20 mouse cellular contexts compared by ENCODE assay signal in genomic region chr13:9426267-9426666, GRCm38 (mm10).
A peak's percentile ranks its signal among the peaks of the same experiment; 100 is the strongest.
DNase-seq lines count a peak whose midpoint lies in the region; ATAC-seq and TF ChIP-seq lines count a peak whose summit lies in the region.
"Had no signal": no experiment of that assay in that cellular context is flagged by ENCODE, and none has a peak within 500 bp of the region (broad histone marks: within the 10 kb centered on the region; RNA-seq: fewer than 3 reads in every experiment).

No protein-coding gene starts in this region.

- ATAC-seq in liver, embryonic 11.5 days (replicated peaks; ENCODE audit: low FRiP score) = peak; percentile 96
- peak; percentile 96 for ATAC-seq in liver, embryonic 13.5 days (ENCODE audit: low read depth)
- peak; percentile 81 for ATAC-seq in megakaryocyte progenitor cell, adult 5-6 weeks (replicated peaks; ENCODE audit: poor library complexity)
- ATAC-seq: activated CD4-positive, CD25-positive, alpha-beta regulatory T cell, adult 4 months; inflammation-experienced regulatory T-cells, adult 6 months had no signal

- H3K36me3 ChIP-seq in heart, adult 2 months (ENCODE audit: control insufficient read depth, insufficient read depth, low read length) = peaks cover 40% of the 10 kb centered on the region
- no peaks in the 10 kb centered on the region for H3K36me3 ChIP-seq in liver, embryonic 11.5 days (ENCODE audit: control insufficient read depth, insufficient read depth, low read length)
- no peaks in the 10 kb centered on the region for H3K36me3 ChIP-seq in liver, embryonic 13.5 days
- H3K36me3 ChIP-seq: embryonic facial prominence, embryonic 15.5 days; forebrain, embryonic 12.5 days; midbrain, embryonic 12.5 days; neural tube, embryonic 13.5 days had no signal

- intact Hi-C loops in heart, adult 2 months (cut with DNase I) = no loop called here
- intact Hi-C loops in heart, postnatal 25 days (cut with DNase I) = loop anchor here (5.0 kb wide), 1 partner anchor 74 kb away; no protein-coding TSS in a partner anchor

- TF ChIP-seq EP300 in heart, adult 2 months (IDR thresholded peaks at IDR 0.05; ENCODE audit: insufficient read depth, low read depth, low read length) = no peak

- H3K4me1 ChIP-seq in heart, adult 2 months (ENCODE audit: control insufficient read depth, insufficient read depth, low read length) = peaks cover 17% of the 10 kb centered on the region
- peaks cover 7% of the 10 kb centered on the region for H3K4me1 ChIP-seq in liver, embryonic 11.5 days (replicated peaks; ENCODE audit: control insufficient read depth, insufficient read depth, low read length)
- H3K4me1 ChIP-seq in liver, embryonic 13.5 days (replicated peaks) = peaks cover 32% of the 10 kb centered on the region
- H3K4me1 ChIP-seq: embryonic facial prominence, embryonic 15.5 days; forebrain, embryonic 12.5 days; midbrain, embryonic 12.5 days; neural tube, embryonic 13.5 days had no signal

- H3K79me2 ChIP-seq in heart, adult 2 months (replicated peaks; ENCODE audit: control insufficient read depth, insufficient read depth, low read length) = peaks cover 3% of the 10 kb centered on the region; the same call in 1 of the 2 replicates

- TF ChIP-seq CTCF in heart, adult 2 months (IDR thresholded peaks at IDR 0.05) = no peak

- TF ChIP-seq POLR2A in heart, adult 2 months (IDR thresholded peaks at IDR 0.05; ENCODE audit: insufficient read depth, low read depth, low read length) = no peak

- no peaks in the 10 kb centered on the region for H3K27me3 ChIP-seq in heart, adult 2 months (ENCODE audit: control insufficient read depth, insufficient read depth, low read length)
- H3K27me3 ChIP-seq in liver, embryonic 11.5 days (replicated peaks; ENCODE audit: control insufficient read depth, insufficient read depth, low read length) = no peaks in the 10 kb centered on the region
- H3K27me3 ChIP-seq in liver, embryonic 13.5 days = no peaks in the 10 kb centered on the region
- H3K27me3 ChIP-seq: CH12.LX; embryonic facial prominence, embryonic 15.5 days; forebrain, embryonic 12.5 days; midbrain, embryonic 12.5 days; neural tube, embryonic 13.5 days had no signal

- H3K4me2 ChIP-seq in liver, embryonic 11.5 days = no peak overlapping the region
- H3K4me2 ChIP-seq in liver, embryonic 13.5 days = no peak overlapping the region
- H3K4me2 ChIP-seq: embryonic facial prominence, embryonic 15.5 days; forebrain, embryonic 12.5 days; hindbrain, embryonic 14.5 days; midbrain, embryonic 12.5 days; neural tube, embryonic 13.5 days had no signal

- peak overlapping the region; percentile 4 for H3K27ac ChIP-seq in heart, adult 2 months
- H3K27ac ChIP-seq in liver, embryonic 11.5 days (ENCODE audit: low read depth, low read length) = no peak overlapping the region
- no peak overlapping the region; the same call in 1 of the 2 replicates for H3K27ac ChIP-seq in liver, embryonic 13.5 days
- H3K27ac ChIP-seq: embryonic facial prominence, embryonic 15.5 days; forebrain, embryonic 12.5 days; hindbrain, embryonic 14.5 days; midbrain, embryonic 12.5 days; neural tube, embryonic 13.5 days had no signal

- no peak for DNase-seq in heart, adult 2 months
- DNase-seq in heart, postnatal 25 days (ENCODE audit: low spot score) = no peak
- DNase-seq in liver, embryonic 11.5 days (ENCODE audit: low spot score) = no peak
- no peak for DNase-seq in liver
- DNase-seq in liver, embryonic 13.5 days = peak; percentile 39
- no peak for DNase-seq in adrenal gland, postnatal 25 days
- no peak for DNase-seq in adrenal gland, adult 8-10 months
- DNase-seq: adrenal gland, adult 2 months; cerebellum, adult 18-20 months; gastrocnemius, postnatal 10 days; right cerebral cortex, postnatal 4 days had no signal

- H3K9me3 ChIP-seq in liver, embryonic 11.5 days (ENCODE audit: control insufficient read depth, low read length) = no peaks in the 10 kb centered on the region
- H3K9me3 ChIP-seq in liver, embryonic 13.5 days (replicated peaks) = no peaks in the 10 kb centered on the region
- H3K9me3 ChIP-seq: embryonic facial prominence, embryonic 15.5 days; forebrain, embryonic 12.5 days had no signal

- no peak overlapping the region for H3K4me3 ChIP-seq in heart, adult 2 months
- H3K4me3 ChIP-seq in liver, embryonic 11.5 days (ENCODE audit: low read depth, low read length) = no peak overlapping the region
- no peak overlapping the region for H3K4me3 ChIP-seq in liver, embryonic 13.5 days (replicated peaks)
- H3K4me3 ChIP-seq: embryonic facial prominence, embryonic 15.5 days; forebrain, embryonic 12.5 days; midbrain, embryonic 12.5 days; neural tube, embryonic 13.5 days had no signal

- H3K9ac ChIP-seq in heart, adult 2 months (ENCODE audit: low read depth, low read length) = no peak overlapping the region
- no peak overlapping the region for H3K9ac ChIP-seq in liver, embryonic 11.5 days (ENCODE audit: low read depth, low read length)
- H3K9ac ChIP-seq in liver, embryonic 13.5 days = no peak overlapping the region
- H3K9ac ChIP-seq: embryonic facial prominence, embryonic 15.5 days; forebrain, embryonic 12.5 days; hindbrain, embryonic 14.5 days; midbrain, embryonic 12.5 days; neural tube, embryonic 13.5 days had no signal
